Mouse (Mus musculus) testis, adult 2 months (tissue): ENCODE results near the gene Gm5134.

Source experiments
- CTCF ChIP-seq: fragments of 200-500 bp; IDR thresholded peaks from 2 replicates; pipeline ENCODE4 v1.5.1; 2012; ENCODE audit warnings: low read depth, mild to moderate bottlenecking, inconsistent platforms, low read length, moderate library complexity; ENCODE audit not compliant: control insufficient read depth, insufficient read depth, insufficient replicate concordance
- POLR2A ChIP-seq: fragments of 200-500 bp; IDR thresholded peaks from 2 replicates; pipeline ENCODE4 v1.6.1; 2012; ENCODE audit warnings: low read depth, mild to moderate bottlenecking, inconsistent platforms, low read length, moderate library complexity; ENCODE audit not compliant: control insufficient read depth

GRCm38 (mm10) chr10:75944066-75944772 is 10.1 kb upstream of the Gm5134 start:
- TF ChIP-seq CTCF (no peak), POLR2A (no peak)
